Mouse (Mus musculus): Measurements from ENCODE around the gene Fbxo46. TPM values are rescaled to one million over a fixed set of nuclear protein-coding genes. Genes with fewer than 3 reads are reported as not detected.

The Fbxo46 gene
- total RNA-seq, 2 experiments from 2014 or later: 0.77 to 2.1 TPM

DNA sequence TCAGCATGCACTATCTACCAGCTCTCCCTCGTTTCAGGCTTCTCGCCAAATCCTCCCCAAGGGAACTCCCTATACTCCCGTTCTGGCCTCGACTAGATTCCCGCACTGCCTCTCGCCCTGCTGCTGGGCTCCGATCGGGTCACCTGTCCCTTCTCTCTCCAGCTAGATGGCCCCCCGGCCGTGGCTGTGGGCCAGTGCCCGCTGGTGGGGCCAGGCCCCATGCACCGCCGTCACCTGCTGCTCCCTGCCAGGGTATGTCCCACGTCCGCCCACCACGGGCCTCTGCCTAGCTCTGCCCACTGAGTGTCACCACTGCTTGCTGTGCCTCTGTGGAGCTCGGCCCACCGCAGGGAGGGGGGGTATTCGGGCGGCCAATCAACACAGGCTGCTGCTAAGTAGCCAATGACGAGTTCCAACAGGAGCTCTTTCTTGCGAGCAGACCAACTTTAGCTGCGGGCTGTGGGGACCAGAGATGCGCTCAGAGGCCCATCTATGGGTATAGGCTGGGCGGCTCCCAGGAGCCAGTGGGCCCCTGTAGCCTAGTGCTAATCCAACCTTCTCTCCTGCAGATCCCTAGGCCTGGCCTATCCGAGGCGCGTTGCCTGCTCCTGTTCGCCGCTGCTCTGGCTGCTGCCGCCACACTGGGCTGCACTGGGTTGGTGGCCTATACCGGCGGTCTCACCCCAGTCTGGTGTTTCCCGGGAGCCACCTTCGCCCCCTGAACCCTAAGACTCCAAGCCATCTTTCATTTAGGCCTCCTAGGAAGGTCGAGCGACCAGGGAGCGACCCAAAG, 27.1 kb upstream of the Fbxo46 start:
- ATAC-seq (replicated peaks; ENCODE audit: low FRiP score, poor library complexity, severe bottlenecking): no peak

DNA sequence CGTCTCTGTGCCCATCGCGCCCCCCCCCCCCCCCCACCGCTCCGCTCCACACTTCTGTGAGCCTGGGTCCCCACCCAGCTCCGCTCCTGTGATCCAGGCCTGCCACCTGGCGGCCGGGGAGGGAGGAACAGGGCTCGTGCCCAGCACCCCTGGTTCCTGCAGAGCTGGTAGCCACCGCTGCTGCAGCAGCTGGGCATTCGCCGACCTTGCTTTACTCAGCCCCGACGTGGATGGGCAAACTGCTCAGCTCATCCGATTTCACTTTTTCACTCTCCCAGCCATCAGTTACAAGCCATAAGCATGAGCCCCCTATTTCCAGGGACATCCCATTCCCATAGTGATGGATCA, 26.5 kb upstream of the Fbxo46 start:
- ATAC-seq (replicated peaks; ENCODE audit: low FRiP score, poor library complexity, severe bottlenecking): peak; percentile 81

DNA sequence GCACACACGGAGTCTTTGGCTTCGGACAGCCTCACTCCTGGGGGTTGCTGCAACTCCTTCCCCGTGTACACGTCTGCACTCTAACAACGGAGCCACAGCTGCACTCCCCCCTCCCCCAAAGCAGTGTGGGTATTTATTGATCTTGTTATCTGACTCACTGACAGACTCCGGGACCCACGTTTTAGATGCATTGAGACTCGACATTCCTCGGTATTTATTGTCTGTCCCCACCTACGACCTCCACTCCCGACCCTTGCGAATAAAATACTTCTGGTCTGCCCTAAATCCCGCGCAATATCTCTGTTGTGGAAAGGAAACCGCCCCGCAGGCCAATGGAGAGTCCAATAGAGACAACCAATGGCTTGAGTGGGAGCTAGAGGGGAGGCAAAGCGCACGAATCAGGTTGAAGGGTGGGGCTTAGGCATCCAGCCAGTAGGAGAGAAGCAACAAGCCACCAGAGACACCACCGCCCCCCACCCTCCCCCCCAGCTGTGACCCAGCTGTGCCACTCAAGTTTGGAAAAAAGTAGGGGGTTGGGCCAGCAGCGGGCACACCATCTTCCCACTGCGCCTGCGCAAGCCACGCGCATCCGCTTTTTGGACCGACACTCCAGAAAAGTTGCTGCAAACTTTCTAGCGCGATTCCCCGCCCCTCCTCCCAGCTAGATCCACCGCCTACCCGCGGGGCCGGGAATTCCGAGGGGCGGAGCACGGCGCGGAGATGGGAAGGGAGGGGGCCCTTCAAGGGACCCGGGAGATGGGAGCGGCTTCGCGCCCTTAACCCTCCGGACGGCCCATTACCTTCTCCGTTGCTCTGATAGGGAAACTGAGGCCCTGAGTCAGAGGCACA, 25.9 kb upstream of the Fbxo46 start:
- ATAC-seq (replicated peaks; ENCODE audit: low FRiP score, poor library complexity, severe bottlenecking): peak; percentile 67

DNA sequence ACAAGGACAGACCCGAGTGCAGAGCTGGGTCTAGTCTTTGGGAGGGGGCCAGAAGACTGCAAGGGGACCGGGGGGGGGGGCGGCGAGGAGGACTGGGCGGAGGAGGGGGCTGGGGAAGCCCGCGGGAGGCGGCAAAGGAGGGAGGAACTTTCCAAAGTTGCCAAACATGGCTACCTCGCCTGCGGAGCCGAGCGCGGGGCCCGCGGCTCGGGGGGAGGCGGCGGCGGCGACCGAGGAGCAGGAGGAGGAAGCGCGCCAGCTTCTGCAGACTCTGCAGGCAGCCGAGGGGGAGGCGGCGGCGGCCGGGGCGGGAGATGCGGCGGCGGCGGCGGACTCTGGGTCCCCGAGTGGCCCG, 25.2 kb upstream of the Fbxo46 start, which contains the start of gene Six5:
Gene Six5, plus strand, starts transcription at position 124 of the 355 bp plus-strand sequence.
- no peak for ATAC-seq (replicated peaks; ENCODE audit: low FRiP score, poor library complexity, severe bottlenecking)

DNA sequence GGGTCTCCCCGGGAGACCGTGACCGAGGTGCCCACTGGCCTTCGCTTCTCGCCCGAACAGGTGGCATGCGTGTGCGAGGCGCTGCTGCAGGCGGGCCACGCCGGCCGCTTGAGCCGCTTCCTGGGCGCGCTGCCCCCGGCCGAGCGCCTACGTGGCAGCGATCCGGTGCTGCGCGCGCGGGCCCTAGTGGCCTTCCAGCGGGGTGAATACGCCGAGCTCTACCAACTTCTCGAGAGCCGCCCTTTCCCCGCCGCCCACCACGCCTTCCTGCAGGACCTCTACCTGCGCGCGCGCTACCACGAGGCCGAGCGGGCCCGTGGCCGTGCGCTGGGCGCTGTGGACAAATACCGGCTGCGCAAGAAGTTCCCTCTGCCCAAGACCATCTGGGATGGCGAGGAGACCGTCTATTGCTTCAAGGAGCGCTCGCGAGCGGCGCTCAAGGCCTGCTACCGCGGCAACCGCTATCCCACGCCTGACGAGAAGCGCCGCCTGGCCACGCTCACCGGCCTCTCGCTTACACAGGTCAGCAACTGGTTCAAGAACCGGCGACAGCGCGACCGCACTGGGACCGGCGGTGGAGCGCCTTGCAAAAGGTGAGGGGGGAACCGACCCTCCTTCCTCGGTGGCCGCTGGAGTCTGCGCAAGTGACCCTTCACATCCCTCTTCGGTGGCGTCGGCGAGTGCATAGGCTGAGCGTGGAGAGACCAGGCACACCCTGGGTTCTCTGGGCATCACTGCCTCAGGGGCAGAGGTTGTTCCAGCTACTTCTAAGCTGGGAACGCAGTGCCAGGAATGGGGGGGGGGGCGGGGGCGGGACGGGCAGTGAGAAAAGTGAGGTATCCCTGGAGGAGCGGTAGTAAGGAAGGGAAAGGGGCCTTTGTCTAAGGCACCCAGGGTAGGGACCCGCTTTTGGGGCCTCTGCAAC, 24.6 kb upstream of the Fbxo46 start:
- no peak for ATAC-seq (replicated peaks; ENCODE audit: low FRiP score, poor library complexity, severe bottlenecking)

DNA sequence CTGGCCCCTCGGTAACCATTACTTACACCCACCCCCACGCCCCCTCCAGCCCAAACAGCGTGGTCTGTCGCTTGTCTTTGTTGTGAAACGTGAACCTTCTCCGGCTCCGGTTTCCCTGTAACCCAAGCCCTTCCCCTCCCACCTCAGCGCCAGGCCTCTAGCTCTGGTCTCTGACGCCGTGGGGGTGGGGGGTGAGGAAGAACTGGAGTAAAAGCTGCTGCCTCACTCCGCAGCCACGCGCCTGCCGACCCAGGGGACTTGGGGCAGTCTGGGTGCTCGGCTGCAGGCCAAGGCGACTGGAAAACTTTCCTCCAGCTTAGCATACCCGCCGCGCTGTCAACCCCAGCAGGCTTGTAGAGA, 23.9 kb upstream of the Fbxo46 start:
- ATAC-seq (replicated peaks; ENCODE audit: low FRiP score, poor library complexity, severe bottlenecking): no peak

DNA sequence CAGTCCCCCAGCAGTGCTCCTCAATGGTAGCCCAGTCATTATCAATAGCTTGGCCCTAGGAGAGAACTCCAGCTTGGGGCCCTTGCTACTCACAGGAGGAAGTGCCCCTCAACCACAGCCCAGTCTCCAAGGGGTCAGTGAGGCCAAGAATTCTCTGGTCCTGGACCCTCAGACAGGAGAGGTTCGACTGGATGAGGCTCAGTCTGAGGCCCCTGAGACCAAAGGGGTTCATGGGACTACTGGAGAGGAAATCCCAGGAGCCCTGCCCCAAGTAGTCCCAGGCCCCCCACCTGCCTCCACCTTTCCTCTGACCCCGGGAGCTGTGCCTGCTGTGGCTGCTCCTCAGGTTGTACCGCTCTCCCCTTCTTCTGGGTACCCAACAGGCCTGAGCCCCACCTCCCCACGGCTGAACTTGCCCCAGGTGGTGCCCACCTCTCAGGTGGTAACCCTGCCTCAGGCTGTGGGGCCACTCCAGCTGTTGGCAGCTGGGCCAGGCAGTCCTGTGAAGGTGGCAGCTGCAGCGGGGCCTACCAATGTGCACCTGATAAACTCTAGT, 23.2 kb upstream of the Fbxo46 start:
- ATAC-seq (replicated peaks; ENCODE audit: low FRiP score, poor library complexity, severe bottlenecking): no peak

DNA sequence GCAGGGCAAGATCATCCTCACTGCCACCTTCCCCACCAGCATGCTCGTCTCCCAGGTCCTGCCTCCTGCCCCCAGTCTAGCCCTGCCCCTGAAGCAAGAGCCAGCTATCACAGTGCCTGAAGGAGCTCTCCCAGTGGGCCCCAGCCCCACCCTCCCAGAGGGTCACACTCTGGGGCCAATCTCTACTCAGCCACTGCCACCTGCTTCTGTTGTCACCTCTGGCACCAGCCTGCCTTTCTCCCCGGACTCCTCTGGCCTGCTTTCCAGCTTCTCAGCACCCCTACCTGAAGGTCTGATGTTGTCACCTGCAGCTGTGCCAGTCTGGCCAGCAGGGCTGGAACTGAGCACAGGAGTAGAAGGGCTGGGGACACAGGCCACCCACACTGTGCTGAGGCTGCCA, 22.4 kb upstream of the Fbxo46 start:
- ATAC-seq (replicated peaks; ENCODE audit: low FRiP score, poor library complexity, severe bottlenecking): no peak

DNA sequence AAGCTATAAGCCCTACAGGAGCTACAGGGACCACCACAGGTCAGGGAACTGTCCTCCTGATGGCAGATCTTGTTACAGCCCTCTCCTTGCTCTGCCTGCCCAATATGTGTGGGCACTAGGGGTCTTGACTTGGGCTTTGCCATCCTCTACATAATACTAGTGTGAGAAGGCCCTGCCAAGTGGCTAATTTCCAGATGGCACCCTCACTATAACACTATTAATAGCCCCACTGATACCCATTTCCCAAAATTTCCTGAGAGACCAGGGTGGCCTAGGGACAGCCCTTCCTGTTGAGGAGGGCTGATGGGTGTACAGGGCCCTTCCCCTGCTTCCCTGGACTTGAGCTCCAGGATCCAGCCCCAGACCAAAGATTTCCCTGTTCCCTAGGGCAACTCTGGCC, 21.8 kb upstream of the Fbxo46 start:
- ATAC-seq (replicated peaks; ENCODE audit: low FRiP score, poor library complexity, severe bottlenecking): no peak

DNA sequence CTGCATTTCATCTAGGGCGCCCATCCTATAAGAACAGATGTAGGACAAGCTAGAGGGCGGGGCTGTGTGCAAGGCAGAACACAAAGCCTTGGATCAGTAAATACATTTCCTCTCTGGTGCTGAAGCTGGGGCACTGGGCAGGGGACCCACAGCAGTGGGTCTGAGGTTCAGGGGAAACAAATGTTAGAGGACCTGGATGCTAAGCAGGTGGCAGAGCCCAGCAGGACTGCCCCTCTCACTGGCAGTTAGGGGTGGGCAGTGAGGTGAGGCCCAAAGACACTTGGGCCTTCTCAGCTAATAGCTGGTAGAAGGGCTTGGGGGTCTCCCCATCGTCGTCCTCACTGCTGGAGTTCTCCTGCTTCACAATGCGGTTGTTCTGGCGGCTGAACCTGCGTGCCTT, 20.8 kb upstream of the Fbxo46 start:
- no peak for ATAC-seq (replicated peaks; ENCODE audit: low FRiP score, poor library complexity, severe bottlenecking)

DNA sequence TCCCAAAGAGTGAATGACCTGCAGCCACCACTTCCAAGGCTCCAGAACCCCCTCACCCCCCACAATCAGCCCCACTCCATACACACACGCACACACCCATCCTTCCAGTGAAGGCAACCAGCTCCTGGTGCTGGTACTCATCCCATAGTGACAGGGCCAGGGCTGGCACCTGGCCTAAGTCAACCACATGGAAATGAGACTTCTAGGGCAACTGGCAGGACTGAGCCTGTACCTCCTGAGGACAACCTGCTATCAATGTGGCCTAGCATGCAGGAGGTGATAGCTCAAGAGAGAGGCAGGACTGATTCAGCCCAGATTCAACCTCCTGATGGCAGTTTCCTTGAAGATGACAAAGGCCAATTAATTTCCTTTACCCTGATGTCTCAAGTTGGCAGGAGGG, 19.4 kb upstream of the Fbxo46 start:
- ATAC-seq (replicated peaks; ENCODE audit: low FRiP score, poor library complexity, severe bottlenecking): no peak

DNA sequence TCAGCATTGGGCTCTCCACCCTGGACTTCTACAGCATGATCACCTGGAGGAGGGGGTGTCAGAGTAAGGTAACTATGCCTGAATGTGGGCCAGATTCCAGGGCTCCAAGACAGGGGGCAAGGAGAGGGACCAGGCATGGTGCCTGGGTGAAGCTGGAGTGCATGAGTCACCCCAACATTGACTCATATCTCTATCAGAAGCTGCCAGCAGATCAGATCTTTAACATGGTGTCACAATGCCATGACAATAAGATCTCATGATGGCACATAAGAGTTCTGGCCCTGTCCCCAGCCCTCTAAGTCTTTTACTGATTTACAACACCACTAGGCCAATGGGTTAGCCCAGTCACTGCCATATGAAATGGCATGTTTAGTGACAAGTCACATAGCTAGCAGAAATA, 15.9 kb upstream of the Fbxo46 start:
- no peak for ATAC-seq (replicated peaks; ENCODE audit: low FRiP score, poor library complexity, severe bottlenecking)

DNA sequence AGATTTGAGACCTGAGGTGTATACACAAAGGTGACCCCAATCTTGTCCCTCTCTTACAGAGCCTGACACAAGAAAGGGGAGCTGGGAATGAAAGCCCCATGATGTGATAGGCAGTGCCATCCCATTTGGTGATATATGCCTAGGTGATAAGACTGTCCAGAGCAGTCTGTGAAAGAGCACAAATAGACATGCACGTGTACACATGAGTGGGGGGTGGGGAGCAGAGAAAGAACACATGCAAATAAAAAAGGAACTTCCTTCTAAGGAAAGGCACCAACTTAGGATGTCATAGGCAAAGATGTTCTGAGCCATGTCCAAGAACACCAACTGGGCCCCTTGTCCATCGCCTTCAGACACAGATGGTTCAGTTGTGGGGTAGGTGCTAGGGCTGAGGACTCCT, 15.2 kb upstream of the Fbxo46 start:
- ATAC-seq (replicated peaks; ENCODE audit: low FRiP score, poor library complexity, severe bottlenecking): no peak

DNA sequence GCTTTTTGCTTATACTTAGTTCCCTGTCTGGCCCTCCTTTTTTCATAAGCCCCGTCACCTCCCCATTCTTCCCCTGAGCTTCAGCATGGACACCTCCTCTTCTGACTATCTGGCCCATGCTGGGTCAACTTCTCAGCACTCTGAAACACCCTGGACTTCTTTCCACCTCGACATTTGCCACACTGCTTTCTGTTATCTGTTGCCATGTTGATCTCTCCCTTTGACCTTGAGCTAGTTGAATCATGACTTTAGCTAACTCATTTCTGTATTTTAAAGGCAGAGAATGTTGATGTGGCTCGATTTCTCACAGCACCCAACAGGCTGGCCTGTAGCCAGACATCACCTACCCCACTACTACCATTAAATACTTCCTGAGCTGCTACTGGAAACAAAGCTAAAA, 12.2 kb upstream of the Fbxo46 start:
- no peak for ATAC-seq (replicated peaks; ENCODE audit: low FRiP score, poor library complexity, severe bottlenecking)

DNA sequence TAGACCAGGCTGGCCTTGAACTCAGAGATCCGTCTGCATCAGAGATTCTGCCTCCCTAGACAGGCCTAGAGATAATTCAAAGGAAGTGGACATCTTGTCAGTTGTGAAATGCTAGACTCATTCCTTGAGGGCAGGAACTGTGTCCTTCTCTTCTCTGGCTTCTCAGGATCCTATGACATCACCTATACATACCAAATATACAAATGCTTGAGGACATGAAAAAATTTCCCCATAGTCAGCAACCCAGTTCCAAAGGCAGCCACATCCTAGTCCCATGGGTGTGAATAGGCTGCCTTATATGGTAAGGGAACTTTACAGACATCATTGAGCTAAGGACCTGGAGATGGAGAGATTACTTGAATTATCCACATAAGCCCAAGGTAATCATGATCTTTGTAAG, 10.1 kb upstream of the Fbxo46 start:
- no peak for ATAC-seq (replicated peaks; ENCODE audit: low FRiP score, poor library complexity, severe bottlenecking)

DNA sequence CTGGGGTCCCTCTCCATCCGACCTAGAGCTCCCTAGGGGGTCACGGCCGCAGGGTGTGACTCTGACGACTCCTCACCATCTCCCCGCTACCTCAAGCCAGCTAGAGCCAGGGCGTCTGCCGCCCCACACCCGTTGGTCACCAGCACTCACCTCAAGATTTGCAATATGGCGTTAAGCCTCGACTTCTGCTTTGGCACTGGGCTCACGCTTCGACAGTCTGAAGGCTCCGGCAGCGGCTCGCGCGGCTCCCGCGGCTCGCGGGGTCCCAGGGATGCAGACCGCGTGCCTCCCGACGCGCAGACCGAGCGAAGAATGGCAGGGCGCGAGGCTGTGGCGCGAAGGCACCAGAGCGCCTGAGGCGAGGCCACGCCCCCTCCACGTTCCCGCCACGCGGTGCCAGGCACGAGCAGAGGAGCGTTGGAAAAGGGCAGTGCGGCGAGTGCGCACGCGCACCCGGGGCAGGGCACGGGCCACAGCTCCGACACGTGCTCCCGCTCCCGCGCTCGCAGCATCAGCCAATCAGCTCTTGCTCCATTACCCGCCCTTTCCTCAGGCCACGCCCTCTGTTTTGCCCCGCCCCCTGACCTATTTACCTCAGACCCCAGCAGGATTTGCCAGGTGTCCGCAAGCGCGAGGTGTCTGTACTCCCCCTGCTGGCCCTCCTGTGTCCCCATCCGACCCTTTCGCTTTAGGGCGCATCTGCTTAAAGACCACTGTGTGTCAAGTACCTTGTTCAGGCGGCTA, 1.5 kb upstream of the Fbxo46 start, which contains the start of gene Gm4969:
Gene Gm4969, minus strand, starts transcription at position 341 of the 744 bp plus-strand sequence.
- no peak for ATAC-seq (replicated peaks; ENCODE audit: low FRiP score, poor library complexity, severe bottlenecking)

DNA sequence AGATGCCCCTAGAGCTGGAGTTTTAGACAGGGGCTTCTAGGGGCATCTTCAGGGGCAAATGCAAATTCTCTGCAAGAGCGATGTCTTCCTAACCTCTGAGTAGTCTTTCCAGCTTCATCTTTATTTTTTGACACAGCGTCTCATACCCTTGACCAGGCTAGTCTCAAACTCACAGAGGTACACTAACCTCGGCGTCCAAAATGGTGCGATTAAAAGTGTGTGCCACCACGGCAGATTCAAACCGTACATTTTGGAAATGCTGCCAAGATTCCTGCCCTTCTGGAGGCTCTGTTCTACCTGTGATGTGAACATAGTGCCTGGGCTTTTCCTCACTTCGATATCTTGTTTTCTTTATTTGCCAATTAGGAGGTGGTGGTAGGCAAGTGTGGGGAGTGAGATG, 576 bp upstream of the Fbxo46 start:
- no peak for ATAC-seq (replicated peaks; ENCODE audit: low FRiP score, poor library complexity, severe bottlenecking)

DNA sequence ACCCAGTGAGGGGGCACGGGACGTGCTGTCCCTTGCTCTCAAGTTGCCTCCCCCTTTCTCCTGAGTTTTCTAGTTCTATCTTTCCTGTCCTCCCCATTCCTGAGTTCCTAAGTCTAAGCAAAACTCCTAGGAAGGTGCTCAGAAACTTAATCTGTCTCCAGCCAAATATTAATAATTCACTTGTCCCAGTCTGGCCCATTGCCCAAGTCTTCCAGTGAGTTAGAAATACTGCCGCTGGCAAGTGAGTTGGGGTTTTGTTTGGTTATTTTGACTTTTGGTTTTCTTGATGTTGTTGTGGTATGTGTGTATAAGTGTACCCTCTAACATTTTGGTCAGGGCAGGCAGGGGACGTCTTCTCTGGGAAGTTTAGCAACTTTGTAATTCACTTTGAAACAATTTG, 2.0 kb downstream of the Fbxo46 start:
- no peak for ATAC-seq (replicated peaks; ENCODE audit: low FRiP score, poor library complexity, severe bottlenecking)

DNA sequence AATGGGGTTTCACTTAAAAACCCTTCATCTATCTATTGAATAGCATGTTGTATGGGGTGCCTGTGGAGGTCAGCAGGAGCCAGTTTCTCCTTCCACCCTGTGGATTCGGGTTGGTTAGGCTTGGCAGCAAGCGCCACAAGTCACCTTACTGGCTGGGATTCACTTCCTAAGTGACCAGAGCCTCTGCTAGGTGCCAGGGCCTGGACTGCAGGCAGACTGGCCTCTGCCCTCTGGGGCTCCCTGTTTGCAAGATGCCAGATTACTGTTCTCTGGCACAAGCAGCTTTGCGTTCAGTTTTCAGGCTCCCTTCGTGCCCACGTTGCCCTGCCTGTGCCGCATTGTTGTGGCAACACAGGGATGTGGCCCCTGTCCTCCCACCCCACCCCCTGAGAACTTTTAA, 5.1 kb downstream of the Fbxo46 start:
- ATAC-seq (replicated peaks; ENCODE audit: low FRiP score, poor library complexity, severe bottlenecking): no peak
